Mouse (Mus musculus) bone marrow, adult 2 months (tissue): ENCODE data around the gene BC049762.

Experiments
- CTCF ChIP-seq: fragments of 200-500 bp; IDR thresholded peaks from 2 replicates; pipeline ENCODE4 v1.5.1; 2011; ENCODE audit warnings: low read length, control low read depth; ENCODE audit not compliant: control insufficient read depth, insufficient read depth
- POLR2A ChIP-seq: fragments of 200-500 bp; IDR thresholded peaks from 2 replicates; pipeline ENCODE4 v1.6.1; 2011; ENCODE audit warnings: low read depth, mild to moderate bottlenecking, control low read depth, low read length, borderline replicate concordance; ENCODE audit not compliant: control insufficient read depth

- no peak for TF ChIP-seq POLR2A
- no peak for TF ChIP-seq CTCF
Observed at GRCm38 (mm10) chr11:51274418-51274817, 11.6 kb upstream of the BC049762 start.
